Mouse (Mus musculus): Measurements from ENCODE around the gene Cysrt1.

The Cysrt1 gene

GRCm38 (mm10) chr2:25210686-25211085, 31.6 kb downstream of the Cysrt1 start:
- no peak for DNase-seq (ENCODE audit: low spot score)

- DNase-seq (ENCODE audit: low spot score): no peak
Measured at GRCm38 (mm10) chr2:25207593-25207992, 34.7 kb downstream of the Cysrt1 start.

DNA sequence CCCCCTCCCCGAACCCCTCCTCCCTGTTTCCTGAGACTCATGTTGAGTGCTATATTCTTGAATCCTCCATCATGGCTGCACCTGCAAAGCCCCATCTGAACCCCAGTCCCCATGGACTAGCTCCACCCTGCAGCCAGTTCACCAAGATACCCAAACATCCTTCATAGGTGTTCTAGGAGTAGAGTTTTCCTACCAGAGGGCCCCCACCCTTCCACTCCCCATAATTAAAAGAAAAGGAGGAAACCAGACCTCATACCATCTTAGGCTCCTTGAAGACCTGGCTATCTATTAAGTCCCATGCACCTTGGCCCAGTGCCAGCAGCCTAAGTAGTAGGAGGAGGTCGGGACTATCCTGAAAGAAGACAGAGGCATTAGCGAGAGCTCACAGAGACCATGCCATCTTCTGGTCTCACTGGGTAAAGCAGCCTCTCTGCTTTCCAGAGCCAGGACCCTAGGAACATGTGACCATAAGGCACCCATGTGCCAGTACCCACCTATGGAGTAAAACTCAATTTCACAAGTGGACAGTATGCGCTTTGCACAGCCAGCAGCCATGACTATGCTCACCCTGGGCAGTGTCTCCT, 38.5 kb downstream of the Cysrt1 start:
- no peak for DNase-seq (ENCODE audit: low spot score)

GRCm38 (mm10) chr2:25200631-25201030, 41.6 kb downstream of the Cysrt1 start:
- no peak for DNase-seq (ENCODE audit: low spot score)

DNA sequence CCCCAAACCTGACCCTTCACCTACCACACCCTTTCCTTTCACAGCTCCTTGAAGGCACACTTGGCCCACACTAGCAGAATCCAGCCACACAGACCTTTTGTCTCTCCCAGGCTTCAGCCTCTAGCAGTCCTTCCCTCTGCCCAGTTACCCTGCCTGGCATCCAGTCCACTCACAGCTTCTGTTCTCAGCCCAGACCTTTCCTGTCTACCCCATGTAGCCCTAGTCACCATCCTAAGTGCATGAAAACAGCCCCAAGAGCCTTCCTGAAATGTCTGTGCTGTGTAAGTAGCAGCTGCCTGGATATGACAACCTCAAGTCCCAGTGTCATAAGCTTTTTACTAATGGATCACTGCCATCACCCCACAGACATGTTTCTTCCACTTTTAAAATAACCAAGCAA, 44.3 kb downstream of the Cysrt1 start:
- DNase-seq (ENCODE audit: low spot score): no peak

DNA sequence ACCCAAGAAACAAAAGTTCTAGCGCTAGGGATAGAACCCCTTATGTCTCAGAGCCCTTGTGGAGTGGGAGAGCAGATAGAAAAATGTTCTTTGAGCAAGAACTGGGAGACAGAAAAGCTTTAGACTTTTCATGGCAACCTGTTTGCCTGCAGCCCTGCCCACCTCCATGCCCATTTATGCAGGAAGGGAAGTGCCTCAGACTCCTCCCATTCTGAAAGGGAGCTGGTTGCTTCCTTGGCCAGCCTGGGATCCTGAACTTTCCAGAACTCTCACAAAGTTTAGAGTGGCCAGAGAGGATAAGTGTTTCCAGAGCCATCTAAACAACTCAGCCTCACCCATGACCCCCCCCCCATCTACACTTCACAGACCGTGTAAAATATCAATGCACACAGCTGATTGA, 45.1 kb downstream of the Cysrt1 start:
- no peak for DNase-seq (ENCODE audit: low spot score)

DNA sequence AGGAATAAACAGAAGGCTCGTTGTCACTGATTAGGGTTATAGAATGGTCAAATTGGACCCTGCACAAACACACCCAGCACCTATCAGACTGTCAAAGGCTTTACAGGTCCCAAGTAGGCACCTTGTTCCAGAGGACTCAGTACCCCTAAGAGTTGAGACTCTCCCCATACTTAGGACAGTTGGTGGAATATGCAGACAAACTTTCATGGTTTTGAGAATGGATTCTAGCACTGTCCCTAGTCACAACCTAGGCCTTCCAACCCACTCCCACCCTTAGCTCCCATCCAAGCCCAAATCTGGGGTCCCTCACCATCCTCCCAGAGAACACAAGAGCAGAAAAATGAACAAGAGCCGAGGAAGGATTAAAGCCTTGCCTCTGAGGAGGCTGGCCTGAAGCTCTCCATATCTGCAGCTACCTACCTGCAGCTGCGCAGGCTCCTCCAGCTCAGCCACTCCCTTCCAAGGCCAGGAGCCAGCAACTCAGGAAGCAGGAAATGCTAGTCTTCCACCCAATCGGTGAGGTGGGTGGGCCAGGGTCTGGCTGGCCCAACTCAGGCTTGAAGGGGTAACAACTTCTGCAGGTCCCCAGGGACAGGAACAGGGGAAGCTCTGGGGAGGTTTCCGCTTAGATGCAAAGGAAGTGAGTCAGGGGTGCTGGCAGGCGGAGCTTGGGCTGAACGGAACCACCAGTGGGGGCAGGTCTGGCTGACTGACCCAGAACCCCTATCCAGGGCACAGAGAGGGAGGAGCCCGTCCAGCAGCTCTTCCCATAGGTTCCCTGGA, 45.9 kb downstream of the Cysrt1 start, which contains the start of gene Tor4a:
Tor4a (minus strand) TSS at position 715 of the 783 bp plus-strand sequence.
- no peak for DNase-seq (ENCODE audit: low spot score)

GRCm38 (mm10) chr2:25195211-25196156, 46.8 kb downstream of the Cysrt1 start:
- DNase-seq (ENCODE audit: low spot score): no peak

- no peak for DNase-seq (ENCODE audit: low spot score)
Measured at GRCm38 (mm10) chr2:25194486-25195171, 47.6 kb downstream of the Cysrt1 start.

DNA sequence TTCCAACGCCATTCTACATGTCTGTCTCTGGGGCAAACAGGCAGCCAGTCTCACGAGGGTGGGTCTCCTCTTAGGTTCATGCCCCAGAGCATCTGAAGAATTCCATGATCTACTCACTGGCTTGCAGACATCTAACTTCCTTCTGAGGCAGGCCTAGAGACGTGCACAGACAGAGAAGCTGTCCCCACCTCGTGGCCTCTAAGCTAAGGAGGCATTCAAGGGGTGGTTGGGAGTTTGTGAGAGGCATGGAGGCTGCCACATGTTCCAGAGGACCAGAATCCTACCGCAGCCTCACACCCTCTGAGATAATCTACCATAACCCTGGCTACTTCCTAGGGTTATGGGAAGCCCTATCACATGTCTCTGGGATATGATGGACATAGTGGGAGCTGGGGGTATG, 48.2 kb downstream of the Cysrt1 start:
- no peak for DNase-seq (ENCODE audit: low spot score)

DNA sequence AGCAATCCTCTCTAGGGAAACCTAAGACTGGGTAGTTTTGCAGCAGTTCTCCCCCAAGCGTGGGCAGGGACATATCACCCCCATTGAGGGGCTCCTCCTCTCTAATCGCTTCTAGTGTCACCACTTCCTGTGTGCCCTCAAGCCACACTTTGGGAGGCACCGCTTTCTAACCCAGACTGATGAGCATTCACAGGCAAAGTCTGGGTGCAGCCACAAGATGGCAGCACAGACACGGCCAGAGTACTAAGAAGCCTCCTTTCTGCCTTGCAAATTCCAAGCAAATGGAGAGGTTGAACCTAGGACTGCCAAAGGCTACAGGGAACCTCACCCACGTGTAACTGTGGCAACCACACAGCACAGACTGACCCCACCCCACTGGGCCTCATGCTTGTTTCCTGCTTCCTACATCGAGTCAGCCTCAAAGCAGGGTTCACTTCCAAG, 48.9 kb downstream of the Cysrt1 start:
- DNase-seq (ENCODE audit: low spot score): peak; percentile 72

All from left cerebral cortex, adult 11 months (tissue).